Mouse (Mus musculus) midbrain, embryonic 11.5 days (tissue): ENCODE measurements around the gene Gas6. TPM values are rescaled to one million over a fixed set of nuclear protein-coding genes. Genes with fewer than 3 reads are reported as not detected.

ENCODE experiments used
- polyA plus RNA-seq: library from polyadenylated mRNA; unstranded; fragments of >200 nt; fragmentation: Nextera tagmentation; extraction: Ambion mirVana; gene quantifications from 2 replicates; pipeline ENCODE4 v1.2.1, GENCODE M21; 2014

The Gas6 gene
- polyA plus RNA-seq, 1 experiment from 2014 or later, result 8.8 TPM

Other genes with a start within 250 kb of the Gas6 start
- not detected in 2 replicates for gene Adprhl1, start 240.3 kb downstream of the Gas6 start, polyA plus RNA-seq
- 31.0 and 33.0 TPM in 2 replicates for gene Dcun1d2, start 206.4 kb downstream of the Gas6 start, polyA plus RNA-seq
- gene Tmco3, start 206.3 kb downstream of the Gas6 start, polyA plus RNA-seq, result 29.9 and 31.2 TPM in 2 replicates
- 215 and 223 TPM in 2 replicates for gene Tfdp1, start 155.7 kb downstream of the Gas6 start, polyA plus RNA-seq
- 0.14 TPM in 1 of 2 replicates, not detected in the other for gene Atp4b, start 97.7 kb downstream of the Gas6 start, polyA plus RNA-seq
- gene Grk1, start 89.4 kb downstream of the Gas6 start, polyA plus RNA-seq, result 0.03 and 0.08 TPM in 2 replicates
- gene Tmem255b, start 59.3 kb downstream of the Gas6 start, polyA plus RNA-seq, result 0.17 and 0.29 TPM in 2 replicates
- not detected in 2 replicates for gene 1700029H14Rik, start 68.0 kb upstream of the Gas6 start, polyA plus RNA-seq
- 19.8 and 20.7 TPM in 2 replicates for gene Rasa3, start 183.1 kb upstream of the Gas6 start, polyA plus RNA-seq
- 0.90 and 1.5 TPM in 2 replicates for gene Cfap97d2, start 211.4 kb upstream of the Gas6 start, polyA plus RNA-seq